Comparison of ENCODE assay signal across 26 mouse cellular contexts in the genomic region with DNA sequence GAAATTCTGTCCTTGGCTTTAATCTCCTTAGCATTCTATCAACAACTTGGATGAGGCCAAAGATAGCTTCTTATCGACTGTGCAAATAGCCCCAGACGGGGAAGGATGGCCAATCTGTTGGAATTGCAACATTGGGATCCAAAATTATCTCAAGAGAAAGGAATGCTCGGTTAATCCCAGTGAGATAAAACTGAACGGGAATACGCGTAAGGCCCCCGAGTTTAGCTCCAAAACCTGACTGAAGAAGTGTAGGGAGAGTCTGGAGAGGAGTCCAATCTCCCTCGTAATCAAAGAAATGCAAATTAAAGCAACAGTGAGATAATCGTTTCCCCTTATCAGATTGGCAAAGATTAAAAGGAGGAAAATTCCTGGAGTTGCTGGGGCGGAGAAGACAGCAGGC.
DNase-seq lines count a peak whose midpoint lies in the region; ATAC-seq lines count a peak whose summit lies in the region.
"Had no signal": no experiment of that assay in that cellular context is flagged by ENCODE, and none has a peak within 500 bp of the region (broad histone marks: within the 10 kb centered on the region; RNA-seq: fewer than 3 reads in every experiment).

No protein-coding gene starts in this region.

- DNase-seq in embryonic facial prominence, embryonic 14.5 days (ENCODE audit: low spot score): peak; percentile 41
- no peak for DNase-seq in embryonic facial prominence, embryonic 10.5 days (ENCODE audit: low spot score)
- DNase-seq in heart, adult 18-20 months: peak; percentile 51 to 61
- no peak for DNase-seq in heart, postnatal 36 days
- DNase-seq in midbrain, embryonic 11.5 days (ENCODE audit: low spot score, missing footprints): peak; percentile 12
- DNase-seq in kidney, postnatal 36 days: no peak
- DNase-seq: adrenal gland, adult 2 months; adrenal gland, postnatal 36 days; cerebellum, adult 18-20 months; cerebellum, postnatal 10 days; gastrocnemius, postnatal 14 days; kidney, adult 9 months; kidney, postnatal 10 days; midbrain, embryonic 14.5 days; right cerebral cortex, postnatal 4 days; thymus, adult 2 months; thymus, postnatal 36 days had no signal

- no peaks in the 10 kb centered on the region for H3K36me3 ChIP-seq in embryonic facial prominence, embryonic 14.5 days (ENCODE audit: control insufficient read depth, insufficient read depth, low read length)
- H3K36me3 ChIP-seq in embryonic facial prominence, embryonic 10.5 days (replicated peaks): no peaks in the 10 kb centered on the region
- no peaks in the 10 kb centered on the region for H3K36me3 ChIP-seq in midbrain, embryonic 11.5 days (ENCODE audit: control insufficient read depth, insufficient read depth, low read length)
- no peaks in the 10 kb centered on the region for H3K36me3 ChIP-seq in midbrain, embryonic 15.5 days (replicated peaks)
- H3K36me3 ChIP-seq: heart, embryonic 12.5 days; limb, embryonic 12.5 days; liver, embryonic 15.5 days had no signal

- H3K9ac ChIP-seq in embryonic facial prominence, embryonic 14.5 days (ENCODE audit: low read depth, low read length): no peak overlapping the region
- H3K9ac ChIP-seq in midbrain, embryonic 11.5 days (ENCODE audit: low read length): no peak overlapping the region
- H3K9ac ChIP-seq in midbrain, embryonic 15.5 days: no peak overlapping the region
- H3K9ac ChIP-seq: forebrain, embryonic 13.5 days; heart, embryonic 12.5 days; hindbrain, embryonic 14.5 days; limb, embryonic 12.5 days; liver, embryonic 15.5 days had no signal

- intact Hi-C loops in heart, postnatal 36 days (cut with DNase I): no loop called here

- 56% methylated on average over 10 of the region's 10 CpGs for whole genome bisulfite sequencing in embryonic facial prominence, embryonic 14.5 days
- WGBS in embryonic facial prominence, embryonic 10.5 days: 82% methylated on average over 10 of the region's 10 CpGs
- 76% methylated on average over 10 of the region's 10 CpGs for WGBS in midbrain, embryonic 11.5 days
- WGBS in midbrain, embryonic 15.5 days: 66% methylated on average over 10 of the region's 10 CpGs

- ATAC-seq in embryonic facial prominence, embryonic 14.5 days (ENCODE audit: low read depth): no peak
- ATAC-seq in midbrain, embryonic 11.5 days (ENCODE audit: low FRiP score): no peak
- ATAC-seq in midbrain, embryonic 15.5 days (replicated peaks): no peak
- ATAC-seq: activated CD4-positive, CD25-positive, alpha-beta regulatory T cell, adult 4 months; forebrain, embryonic 13.5 days; intestine, postnatal 0 days had no signal

- H3K4me2 ChIP-seq in embryonic facial prominence, embryonic 14.5 days (ENCODE audit: low read depth, low read length): no peak overlapping the region
- H3K4me2 ChIP-seq in midbrain, embryonic 11.5 days: no peak overlapping the region
- no peak overlapping the region for H3K4me2 ChIP-seq in midbrain, embryonic 15.5 days
- H3K4me2 ChIP-seq: forebrain, embryonic 13.5 days; heart, embryonic 12.5 days; hindbrain, embryonic 14.5 days; limb, embryonic 12.5 days; liver, embryonic 15.5 days had no signal

- no peaks in the 10 kb centered on the region for H3K9me3 ChIP-seq in embryonic facial prominence, embryonic 14.5 days (ENCODE audit: control insufficient read depth, low read length)
- no peaks in the 10 kb centered on the region for H3K9me3 ChIP-seq in embryonic facial prominence, embryonic 10.5 days
- no peaks in the 10 kb centered on the region for H3K9me3 ChIP-seq in midbrain, embryonic 11.5 days (ENCODE audit: control insufficient read depth, low read length)
- H3K9me3 ChIP-seq in midbrain, embryonic 15.5 days: no peaks in the 10 kb centered on the region
- H3K9me3 ChIP-seq: forebrain, embryonic 13.5 days; heart, embryonic 12.5 days; limb, embryonic 12.5 days; liver, embryonic 15.5 days had no signal

- no peak overlapping the region for H3K4me3 ChIP-seq in embryonic facial prominence, embryonic 14.5 days (ENCODE audit: low read depth, low read length)
- no peak overlapping the region for H3K4me3 ChIP-seq in embryonic facial prominence, embryonic 10.5 days
- H3K4me3 ChIP-seq in midbrain, embryonic 11.5 days (ENCODE audit: low read depth, low read length): no peak overlapping the region
- no peak overlapping the region for H3K4me3 ChIP-seq in midbrain, embryonic 15.5 days
- H3K4me3 ChIP-seq: forebrain, embryonic 13.5 days; heart, embryonic 12.5 days; limb, embryonic 12.5 days; liver, embryonic 15.5 days had no signal

- H3K27ac ChIP-seq in embryonic facial prominence, embryonic 14.5 days (replicated peaks; ENCODE audit: low read depth, low read length): no peak overlapping the region
- no peak overlapping the region for H3K27ac ChIP-seq in embryonic facial prominence, embryonic 10.5 days (replicated peaks)
- no peak overlapping the region for H3K27ac ChIP-seq in midbrain, embryonic 11.5 days (ENCODE audit: low read depth, low read length)
- no peak overlapping the region for H3K27ac ChIP-seq in midbrain, embryonic 15.5 days
- H3K27ac ChIP-seq: forebrain, embryonic 13.5 days; hindbrain, embryonic 14.5 days; limb, embryonic 12.5 days; liver, embryonic 15.5 days; macrophage had no signal

- peaks cover 16% of the 10 kb centered on the region for H3K4me1 ChIP-seq in embryonic facial prominence, embryonic 14.5 days (ENCODE audit: control insufficient read depth, insufficient read depth, low read length)
- peaks cover 30% of the 10 kb centered on the region for H3K4me1 ChIP-seq in embryonic facial prominence, embryonic 10.5 days
- H3K4me1 ChIP-seq in midbrain, embryonic 11.5 days (ENCODE audit: control insufficient read depth, insufficient read depth, low read length): peaks cover 3% of the 10 kb centered on the region; the same call in 1 of the 2 replicates
- H3K4me1 ChIP-seq in midbrain, embryonic 15.5 days: peaks cover 13% of the 10 kb centered on the region

- H3K27me3 ChIP-seq in embryonic facial prominence, embryonic 14.5 days (replicated peaks; ENCODE audit: control insufficient read depth, insufficient read depth, low read length): no peaks in the 10 kb centered on the region
- H3K27me3 ChIP-seq in embryonic facial prominence, embryonic 10.5 days (replicated peaks; ENCODE audit: low read depth, poor library complexity, severe bottlenecking): peaks cover 10% of the 10 kb centered on the region; the same call in 1 of the 2 replicates
- no peaks in the 10 kb centered on the region for H3K27me3 ChIP-seq in midbrain, embryonic 11.5 days (ENCODE audit: control insufficient read depth, insufficient read depth, low read length)
- H3K27me3 ChIP-seq in midbrain, embryonic 15.5 days (replicated peaks): no peaks in the 10 kb centered on the region
- H3K27me3 ChIP-seq: forebrain, embryonic 13.5 days; heart, embryonic 12.5 days; limb, embryonic 12.5 days had no signal

Comparison
In these comparisons a context has a peak if more than half of its experiments do, and no peak if none do; other contexts are left out.
1. DNase-seq: peak in embryonic facial prominence, embryonic 14.5 days (single experiment), heart, adult 18-20 months (2 of 2) and midbrain, embryonic 11.5 days (single experiment); none in embryonic facial prominence, embryonic 10.5 days (single experiment), heart, postnatal 36 days (0 of 2) and kidney, postnatal 36 days (0 of 2).